Mouse (Mus musculus) hindbrain, embryonic 16.5 days (tissue): ENCODE measurements around the gene Heatr6. TPM values are rescaled to one million over a fixed set of nuclear protein-coding genes. Genes with fewer than 3 reads are reported as not detected.

Experiments used
- ATAC-seq: fragments of 200-750 bp; cut with Nextera tagmentation; 2 replicates; pipeline ENCODE4 v1.8.0; 2017; ENCODE audit warnings: moderate TSS enrichment, moderate library complexity
- H3K27ac ChIP-seq: fragments of 300-500 bp; sonication (generic); 2 replicates; pipeline ENCODE4 v1.5.1; 2014; ENCODE audit warnings: low read depth, mild to moderate bottlenecking, control low read depth, low read length, moderate library complexity
- H3K27me3 ChIP-seq: fragments of 300-500 bp; sonication (generic); replicated peaks from 2 replicates; pipeline ENCODE4 v1.6.1; 2014; ENCODE audit warnings: low read length; ENCODE audit not compliant: control insufficient read depth, insufficient read depth
- H3K36me3 ChIP-seq: fragments of 300-500 bp; sonication (generic); 2 replicates; pipeline ENCODE4 v1.6.1; 2014; ENCODE audit warnings: mild to moderate bottlenecking, low read length, moderate library complexity, mixed read lengths; ENCODE audit not compliant: control insufficient read depth, insufficient read depth
- H3K4me1 ChIP-seq: fragments of 300-500 bp; sonication (generic); 2 replicates; pipeline ENCODE4 v1.6.1; 2014; ENCODE audit warnings: low read depth, low read length; ENCODE audit not compliant: control insufficient read depth, insufficient read depth
- H3K4me2 ChIP-seq: fragments of 300-500 bp; sonication (generic); 2 replicates; pipeline ENCODE4 v1.6.1; 2014; ENCODE audit warnings: mild to moderate bottlenecking, low read length, control low read depth, moderate library complexity
- H3K4me3 ChIP-seq: fragments of 300-500 bp; sonication (generic); 2 replicates; pipeline ENCODE4 v1.5.1; 2014; ENCODE audit warnings: mild to moderate bottlenecking, low read length, control low read depth, moderate library complexity
- H3K9ac ChIP-seq: fragments of 300-500 bp; sonication (generic); 2 replicates; pipeline ENCODE4 v1.6.1; 2014; ENCODE audit warnings: low read depth, mild to moderate bottlenecking, control low read depth, low read length, moderate library complexity
- H3K9me3 ChIP-seq: fragments of 300-500 bp; sonication (generic); 2 replicates; pipeline ENCODE4 v1.6.1; 2014; ENCODE audit warnings: mild to moderate bottlenecking, low read length, moderate library complexity; ENCODE audit not compliant: control insufficient read depth
- whole genome bisulfite sequencing: fragments of 180-500 bp; shearing (Covaris S2); extraction: QIAGEN DNeasy Blood & Tissue Kit; methylation state at CpG from one replicate; pipeline ENCODE4 v1.1.7; 2014; 5-methylcytosine and 5-hydroxymethylcytosine counted together
- polyA plus RNA-seq: library from polyadenylated mRNA; unstranded; fragments of >200 nt; fragmentation: Nextera tagmentation; extraction: Ambion mirVana; gene quantifications from 2 replicates; pipeline ENCODE4 v1.2.1, GENCODE M21; 2015

Heatr6 gene
- polyA plus RNA-seq, 1 experiment from 2014 or later = 26.6 TPM

DNA sequence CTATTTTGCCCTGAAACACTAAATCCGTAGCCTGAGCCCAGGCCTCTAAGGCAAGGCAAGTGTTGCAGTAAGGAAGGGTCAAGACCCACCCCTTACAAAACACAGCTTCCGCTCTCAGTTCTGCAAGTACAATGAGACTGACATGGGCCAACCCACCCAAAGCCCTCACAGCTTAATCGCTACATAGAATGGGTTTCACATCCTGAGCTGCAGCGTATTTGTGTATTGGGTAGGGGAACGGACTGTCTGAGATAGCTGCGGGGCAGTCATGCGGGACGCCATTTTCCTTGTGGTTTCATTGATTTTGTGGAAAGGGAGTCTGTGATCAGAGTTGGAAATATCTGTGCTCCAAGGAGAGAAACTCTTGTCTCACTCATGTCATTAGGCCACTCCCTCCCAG lies 56.9 kb downstream of the Heatr6 start:
- H3K27ac ChIP-seq = no peak overlapping the region
- no peaks in the 10 kb centered on the region for H3K27me3 ChIP-seq
- ATAC-seq = no peak
- H3K4me1 ChIP-seq = no peaks in the 10 kb centered on the region
- no peak overlapping the region for H3K9ac ChIP-seq
- H3K36me3 ChIP-seq = no peaks in the 10 kb centered on the region
- H3K9me3 ChIP-seq = no peaks in the 10 kb centered on the region
- WGBS = 69% methylated on average over 8 of the region's 8 CpGs
- H3K4me3 ChIP-seq = no peak overlapping the region
- no peak overlapping the region for H3K4me2 ChIP-seq

- 83% methylated on average over 5 of the region's 5 CpGs for WGBS
Observed at GRCm38 (mm10) chr11:83815191-83815590, 61.7 kb downstream of the Heatr6 start.

DNA sequence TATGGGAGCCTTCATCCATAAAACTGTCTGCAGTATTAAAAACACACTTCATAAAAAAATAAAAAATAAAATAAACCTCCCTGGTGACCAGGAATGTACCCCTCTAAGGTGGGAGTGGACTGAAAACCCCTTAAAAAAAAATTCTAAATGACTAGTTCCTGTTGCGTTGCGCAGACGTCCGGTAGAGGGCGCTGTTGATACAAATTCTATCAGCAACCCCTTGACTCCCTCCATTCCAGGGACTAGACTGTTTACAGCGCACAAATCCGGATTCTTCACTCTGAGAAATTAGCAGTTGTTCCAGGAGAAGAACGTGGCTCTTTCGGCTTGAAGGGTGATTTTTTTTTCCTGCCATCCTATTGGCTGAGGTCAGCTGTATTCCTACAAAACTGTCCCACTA lies 62.1 kb downstream of the Heatr6 start:
- H3K9ac ChIP-seq = no peak overlapping the region
- H3K9me3 ChIP-seq = no peaks in the 10 kb centered on the region
- no peaks in the 10 kb centered on the region for H3K27me3 ChIP-seq
- no peak overlapping the region for H3K4me3 ChIP-seq
- 10% methylated on average over 9 of the region's 9 CpGs for WGBS
- no peak overlapping the region for H3K4me2 ChIP-seq
- no peak overlapping the region for H3K27ac ChIP-seq
- H3K36me3 ChIP-seq = no peaks in the 10 kb centered on the region
- H3K4me1 ChIP-seq = no peaks in the 10 kb centered on the region
- ATAC-seq = no peak

More at GRCm38 (mm10) chr11:83815191-83815590, 61.7 kb downstream of the Heatr6 start:
- no peak overlapping the region for H3K4me2 ChIP-seq
- H3K4me3 ChIP-seq = no peak overlapping the region
- no peak for ATAC-seq
- no peaks in the 10 kb centered on the region for H3K9me3 ChIP-seq
- no peak overlapping the region for H3K27ac ChIP-seq
- no peaks in the 10 kb centered on the region for H3K4me1 ChIP-seq
- no peaks in the 10 kb centered on the region for H3K36me3 ChIP-seq
- H3K27me3 ChIP-seq = no peaks in the 10 kb centered on the region
- no peak overlapping the region for H3K9ac ChIP-seq

- ATAC-seq = peak; percentile 75; the same call in 1 of the 2 replicates
- H3K36me3 ChIP-seq = no peaks in the 10 kb centered on the region
- H3K27ac ChIP-seq = no peak overlapping the region
- no peaks in the 10 kb centered on the region for H3K27me3 ChIP-seq
- no peaks in the 10 kb centered on the region for H3K9me3 ChIP-seq
- no peak overlapping the region for H3K9ac ChIP-seq
- no peak overlapping the region for H3K4me3 ChIP-seq
- no peaks in the 10 kb centered on the region for H3K4me1 ChIP-seq
- no peak overlapping the region for H3K4me2 ChIP-seq
- WGBS = 38% methylated on average over 6 of the region's 6 CpGs
Observed at GRCm38 (mm10) chr11:83817048-83817447, 63.6 kb downstream of the Heatr6 start.

DNA sequence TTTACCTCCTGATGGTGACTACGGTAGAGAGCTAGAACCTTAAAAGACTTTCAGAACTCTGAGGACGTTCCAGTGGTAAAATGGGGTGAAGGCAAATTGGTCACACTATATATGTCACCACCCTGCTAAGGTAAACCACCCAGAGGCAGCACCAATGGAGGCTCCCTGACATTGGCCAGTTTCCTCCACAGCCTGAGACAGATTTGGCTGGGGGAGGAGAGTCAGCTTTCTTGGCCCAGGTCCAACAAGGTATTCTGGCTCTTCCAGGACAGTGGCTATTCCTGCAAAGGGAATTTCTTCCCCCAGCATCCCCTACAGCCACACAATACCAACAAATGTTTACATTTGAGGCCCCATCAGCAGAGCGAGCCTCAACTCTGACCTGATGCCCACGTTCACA lies 64.5 kb downstream of the Heatr6 start:
- Histone ChIP-seq H3K27me3 (no peaks in the 10 kb centered on the region), H3K4me2 (no peak overlapping the region), H3K9ac (no peak overlapping the region), H3K36me3 (no peaks in the 10 kb centered on the region), H3K4me3 (no peak overlapping the region), H3K27ac (no peak overlapping the region), H3K9me3 (no peaks in the 10 kb centered on the region), H3K4me1 (no peaks in the 10 kb centered on the region)
- WGBS = 79% methylated on average over 4 of the region's 4 CpGs
- ATAC-seq = no peak

DNA sequence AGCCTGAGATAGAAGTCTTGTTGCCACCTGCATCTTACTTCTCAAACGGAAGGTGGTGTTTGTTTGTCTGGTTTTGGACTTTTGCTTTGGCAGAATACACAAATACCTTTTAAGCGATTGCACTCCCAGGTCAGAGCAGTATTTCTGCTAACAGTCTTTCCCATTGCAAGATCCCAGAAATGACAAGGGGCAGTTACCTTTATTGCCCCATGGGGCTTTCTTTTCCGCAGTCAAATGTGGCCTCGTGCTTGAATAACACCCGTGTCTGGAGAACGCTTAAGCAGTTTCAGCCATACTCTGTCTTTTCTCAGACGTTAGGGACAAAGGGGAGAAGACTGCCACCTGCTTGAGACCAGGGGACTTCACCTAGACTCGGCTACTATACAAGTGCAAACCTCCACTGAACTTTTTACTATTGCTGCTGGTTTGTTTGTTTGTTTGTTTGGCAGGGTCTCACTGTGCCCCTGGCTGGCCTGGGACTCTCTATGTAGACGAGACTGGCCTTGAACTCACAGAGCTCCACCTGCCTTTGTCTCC lies 65.2 kb downstream of the Heatr6 start:
- Histone ChIP-seq H3K4me1 (no peaks in the 10 kb centered on the region), H3K9me3 (no peaks in the 10 kb centered on the region), H3K4me2 (no peak overlapping the region), H3K36me3 (no peaks in the 10 kb centered on the region), H3K9ac (no peak overlapping the region), H3K4me3 (no peak overlapping the region), H3K27ac (no peak overlapping the region), H3K27me3 (no peaks in the 10 kb centered on the region)
- no peak for ATAC-seq
- 59% methylated on average over 9 of the region's 9 CpGs for WGBS

- H3K9me3 ChIP-seq = no peaks in the 10 kb centered on the region
- H3K4me1 ChIP-seq = no peaks in the 10 kb centered on the region
- no peaks in the 10 kb centered on the region for H3K36me3 ChIP-seq
- H3K4me2 ChIP-seq = no peak overlapping the region
- WGBS = 35% methylated on average over 10 of the region's 10 CpGs
- ATAC-seq = no peak
- H3K9ac ChIP-seq = no peak overlapping the region
- no peak overlapping the region for H3K4me3 ChIP-seq
- H3K27ac ChIP-seq = no peak overlapping the region
- H3K27me3 ChIP-seq = no peaks in the 10 kb centered on the region
Observed at GRCm38 (mm10) chr11:83819806-83820483, 66.4 kb downstream of the Heatr6 start.

- Histone ChIP-seq H3K27ac (no peak overlapping the region), H3K4me1 (no peaks in the 10 kb centered on the region), H3K9me3 (no peaks in the 10 kb centered on the region), H3K27me3 (no peaks in the 10 kb centered on the region), H3K4me2 (no peak overlapping the region), H3K9ac (no peak overlapping the region), H3K36me3 (no peaks in the 10 kb centered on the region), H3K4me3 (no peak overlapping the region)
- WGBS = 93% methylated on average over 3 of the region's 3 CpGs
- no peak for ATAC-seq
Observed at GRCm38 (mm10) chr11:83826142-83826541, 72.6 kb downstream of the Heatr6 start.

DNA sequence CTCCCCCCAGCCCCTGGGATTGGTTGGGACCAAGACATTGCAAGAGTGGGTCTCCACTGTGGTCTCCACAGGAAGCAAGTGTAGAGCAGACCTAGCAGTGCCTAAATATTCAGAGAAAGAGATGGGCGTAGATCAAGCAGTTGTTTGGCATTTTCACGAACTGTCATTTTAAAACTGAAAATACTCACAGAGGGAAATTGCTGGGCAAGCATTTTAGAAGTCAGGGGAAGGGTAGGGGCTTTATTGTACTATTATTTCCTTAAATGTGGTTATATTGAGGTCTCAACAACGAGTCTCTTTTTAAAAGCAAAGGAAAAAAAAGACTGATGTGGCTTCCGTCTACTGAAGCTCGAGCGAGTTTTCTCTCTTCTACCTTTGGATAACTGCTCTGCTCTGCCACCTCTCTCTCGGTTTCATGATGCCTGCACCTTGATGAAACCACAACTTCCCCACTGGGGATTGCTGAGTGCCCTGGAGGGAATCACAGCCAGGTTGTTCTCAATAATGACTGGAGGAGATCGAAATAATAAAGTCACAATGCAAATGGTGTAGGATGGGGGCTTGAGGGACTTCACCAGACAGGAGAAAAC lies 75.2 kb downstream of the Heatr6 start:
- no peak for ATAC-seq
- no peaks in the 10 kb centered on the region for H3K36me3 ChIP-seq
- H3K4me1 ChIP-seq = no peaks in the 10 kb centered on the region
- H3K9me3 ChIP-seq = no peaks in the 10 kb centered on the region
- no peak overlapping the region for H3K9ac ChIP-seq
- WGBS = 87% methylated on average over 8 of the region's 8 CpGs
- no peaks in the 10 kb centered on the region for H3K27me3 ChIP-seq
- H3K4me2 ChIP-seq = no peak overlapping the region
- H3K4me3 ChIP-seq = no peak overlapping the region
- no peak overlapping the region for H3K27ac ChIP-seq
